12 mouse cellular contexts compared by ENCODE assay signal in the genomic region with DNA sequence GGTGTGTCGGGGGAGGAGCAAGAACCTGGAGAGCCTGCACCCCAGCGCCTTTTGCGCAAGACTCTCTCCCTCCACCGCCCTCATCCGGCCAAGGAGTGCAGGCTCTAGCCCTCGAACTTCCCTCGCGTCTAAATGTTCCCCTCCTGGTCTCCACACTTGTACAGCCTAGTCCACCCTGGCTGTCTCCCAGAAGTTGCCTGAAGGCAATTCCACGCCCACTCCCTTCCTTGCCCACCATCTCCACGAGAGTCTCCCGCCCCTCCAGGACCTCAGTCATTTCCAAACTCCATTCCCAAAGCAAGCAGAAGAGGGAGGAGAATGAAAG. TPM values are rescaled to one million over a fixed set of nuclear protein-coding genes. Genes with fewer than 3 reads are reported as not detected.
A peak's percentile ranks its signal among the peaks of the same experiment; 100 is the strongest.
DNase-seq lines count a peak whose midpoint lies in the region; ATAC-seq lines count a peak whose summit lies in the region.
"Had no signal": no experiment of that assay in that cellular context is flagged by ENCODE, and none has a peak within 500 bp of the region (broad histone marks: within the 10 kb centered on the region; RNA-seq: fewer than 3 reads in every experiment).

No protein-coding gene starts in this region.

- no peaks in the 10 kb centered on the region for H3K9me3 ChIP-seq in hindbrain, embryonic 11.5 days (ENCODE audit: control insufficient read depth, low read length)
- no peaks in the 10 kb centered on the region for H3K9me3 ChIP-seq in hindbrain, embryonic 12.5 days (replicated peaks)
- no peaks in the 10 kb centered on the region for H3K9me3 ChIP-seq in embryonic facial prominence, embryonic 14.5 days (ENCODE audit: control insufficient read depth, low read length)
- H3K9me3 ChIP-seq in midbrain, embryonic 12.5 days: no peaks in the 10 kb centered on the region
- H3K9me3 ChIP-seq: heart, embryonic 13.5 days had no signal

- H3K4me2 ChIP-seq in hindbrain, embryonic 11.5 days (replicated peaks; ENCODE audit: low read depth, low read length): no peak overlapping the region
- no peak overlapping the region for H3K4me2 ChIP-seq in hindbrain, embryonic 12.5 days (replicated peaks)
- peak overlapping the region; percentile 40; the same call in 1 of the 2 replicates for H3K4me2 ChIP-seq in embryonic facial prominence, embryonic 14.5 days (ENCODE audit: low read depth, low read length)
- peak overlapping the region; percentile 59; the same call in 1 of the 2 replicates for H3K4me2 ChIP-seq in midbrain, embryonic 12.5 days (replicated peaks)
- H3K4me2 ChIP-seq: heart, embryonic 13.5 days had no signal

- no peaks in the 10 kb centered on the region for H3K36me3 ChIP-seq in hindbrain, embryonic 11.5 days (ENCODE audit: control insufficient read depth, insufficient read depth, low read length)
- H3K36me3 ChIP-seq in hindbrain, embryonic 12.5 days: no peaks in the 10 kb centered on the region
- H3K36me3 ChIP-seq in embryonic facial prominence, embryonic 14.5 days (ENCODE audit: control insufficient read depth, insufficient read depth, low read length): no peaks in the 10 kb centered on the region
- no peaks in the 10 kb centered on the region for H3K36me3 ChIP-seq in midbrain, embryonic 12.5 days
- H3K36me3 ChIP-seq: heart, embryonic 13.5 days had no signal

- H3K4me3 ChIP-seq in hindbrain, embryonic 11.5 days (ENCODE audit: low read depth, low read length): no peak overlapping the region
- no peak overlapping the region for H3K4me3 ChIP-seq in hindbrain, embryonic 12.5 days
- no peak overlapping the region; the same call in 1 of the 2 replicates for H3K4me3 ChIP-seq in embryonic facial prominence, embryonic 14.5 days (ENCODE audit: low read depth, low read length)
- no peak overlapping the region for H3K4me3 ChIP-seq in midbrain, embryonic 12.5 days
- H3K4me3 ChIP-seq: heart, embryonic 13.5 days had no signal

- peaks cover 86% of the 10 kb centered on the region for H3K27me3 ChIP-seq in hindbrain, embryonic 11.5 days (ENCODE audit: control insufficient read depth, insufficient read depth, low read length)
- peaks cover 99% of the 10 kb centered on the region for H3K27me3 ChIP-seq in hindbrain, embryonic 12.5 days
- peaks cover 100% of the 10 kb centered on the region for H3K27me3 ChIP-seq in embryonic facial prominence, embryonic 14.5 days (replicated peaks; ENCODE audit: control insufficient read depth, insufficient read depth, low read length)
- peaks cover 99% of the 10 kb centered on the region for H3K27me3 ChIP-seq in midbrain, embryonic 12.5 days

- H3K4me1 ChIP-seq in hindbrain, embryonic 11.5 days (replicated peaks; ENCODE audit: control insufficient read depth, insufficient read depth, low read length): peaks cover 18% of the 10 kb centered on the region
- peaks cover 24% of the 10 kb centered on the region for H3K4me1 ChIP-seq in hindbrain, embryonic 12.5 days
- H3K4me1 ChIP-seq in embryonic facial prominence, embryonic 14.5 days (ENCODE audit: control insufficient read depth, insufficient read depth, low read length): 0 out of 2 replicates have a peak, but pooled peaks cover 5% of the 10 kb centered on the region
- H3K4me1 ChIP-seq in midbrain, embryonic 12.5 days: peaks cover 42% of the 10 kb centered on the region

- H3K9ac ChIP-seq in hindbrain, embryonic 11.5 days (ENCODE audit: low read depth, low read length): no peak overlapping the region
- H3K9ac ChIP-seq in hindbrain, embryonic 12.5 days: no peak overlapping the region
- no peak overlapping the region for H3K9ac ChIP-seq in embryonic facial prominence, embryonic 14.5 days (ENCODE audit: low read depth, low read length)
- H3K9ac ChIP-seq in midbrain, embryonic 12.5 days (replicated peaks): no peak overlapping the region
- H3K9ac ChIP-seq: heart, embryonic 13.5 days had no signal

- 0% methylated on average over 11 of the region's 11 CpGs for WGBS in hindbrain, embryonic 11.5 days
- under 1% methylated on average over 11 of the region's 11 CpGs for WGBS in hindbrain, embryonic 12.5 days
- WGBS in embryonic facial prominence, embryonic 14.5 days: 0% methylated on average over 10 of the region's 11 CpGs
- WGBS in midbrain, embryonic 12.5 days: 2% methylated on average over 11 of the region's 11 CpGs

- ATAC-seq in hindbrain, embryonic 11.5 days (ENCODE audit: low FRiP score): no peak
- ATAC-seq in hindbrain, embryonic 12.5 days (ENCODE audit: low FRiP score): no peak
- ATAC-seq in embryonic facial prominence, embryonic 14.5 days (ENCODE audit: low read depth): peak; percentile 27; the same call in 1 of the 2 replicates
- ATAC-seq in midbrain, embryonic 12.5 days (ENCODE audit: low FRiP score, low read depth): no peak
- no peak for ATAC-seq in monocyte, adult 5-6 weeks (replicated peaks; ENCODE audit: insufficient number of reproducible peaks, low FRiP score, low TSS enrichment, poor library complexity, severe bottlenecking)
- ATAC-seq: activated CD4-positive, CD25-positive, alpha-beta regulatory T cell, adult 4 months had no signal

- DNase-seq in hindbrain, embryonic 11.5 days (ENCODE audit: low spot score): peak; percentile 59
- DNase-seq in ES-CJ7 (ENCODE audit: low read depth, low spot score): peak; percentile 71
- no peak for DNase-seq in embryonic facial prominence, embryonic 14.5 days (ENCODE audit: low spot score)
- DNase-seq in ovary, postnatal 36 days (ENCODE audit: low spot score): no peak
- no peak for DNase-seq in adrenal gland, adult (ENCODE audit: inconsistent age in 2 of 2, low spot score in 1 of 2)
- DNase-seq: right cerebral cortex, postnatal 25 days had no signal

- H3K27ac ChIP-seq in hindbrain, embryonic 11.5 days (ENCODE audit: low read depth, low read length): no peak overlapping the region
- no peak overlapping the region for H3K27ac ChIP-seq in hindbrain, embryonic 12.5 days
- H3K27ac ChIP-seq in embryonic facial prominence, embryonic 14.5 days (replicated peaks; ENCODE audit: low read depth, low read length): no peak overlapping the region
- H3K27ac ChIP-seq in midbrain, embryonic 12.5 days (replicated peaks): no peak overlapping the region
- H3K27ac ChIP-seq: heart, embryonic 13.5 days had no signal

RNA-seq across cellular contexts. Expression of gene Pax6, which starts 1.1 kb away (rescaled TPM):
- 23.9 and 26.8 TPM in 2 replicates for polyA plus RNA-seq in hindbrain, embryonic 11.5 days (2014; fragmentation: Nextera tagmentation; extraction: Ambion mirVana)
- 17.9 and 20.1 TPM in 2 replicates for polyA plus RNA-seq in hindbrain, embryonic 12.5 days (2016; fragmentation: Nextera tagmentation; extraction: Ambion mirVana)
- 1.8 and 2.6 TPM in 2 replicates for polyA plus RNA-seq in embryonic facial prominence, embryonic 14.5 days (2014; fragmentation: Nextera tagmentation; extraction: Ambion mirVana)
- polyA plus RNA-seq in midbrain, embryonic 12.5 days (2016; fragmentation: Nextera tagmentation; extraction: Ambion mirVana): 21.5 and 74.8 TPM in 2 replicates
- total RNA-seq in monocyte, adult 5-6 weeks (2017): not detected in 3 replicates
- polyA plus RNA-seq: urinary bladder, adult 2 months had no signal

Comparison
In these comparisons a context has a peak if more than half of its experiments do, and no peak if none do; other contexts are left out.
1. DNase-seq: peak in hindbrain, embryonic 11.5 days (single experiment) and ES-CJ7 (single experiment); none in embryonic facial prominence, embryonic 14.5 days (single experiment), ovary, postnatal 36 days (single experiment) and adrenal gland, adult (0 of 2).
2. H3K4me2 ChIP-seq: peak in embryonic facial prominence, embryonic 14.5 days (single experiment) and midbrain, embryonic 12.5 days (single experiment); none in hindbrain, embryonic 11.5 days (single experiment) and hindbrain, embryonic 12.5 days (single experiment).